Mouse (Mus musculus) C2C12 (cell line): ENCODE results near the gene Arpp19. TPM values are rescaled to one million over a fixed set of nuclear protein-coding genes. Genes with fewer than 3 reads are reported as not detected.

ENCODE experiments used
- H3K27me3 ChIP-seq: one replicate; pipeline ENCODE4 v1.6.1; 2011; ENCODE audit not compliant: control insufficient read depth, insufficient read depth, insufficient read length
- H3K36me3 ChIP-seq: one replicate; pipeline ENCODE4 v1.6.1; 2011; ENCODE audit not compliant: control insufficient read depth, insufficient read depth
- H3K4me3 ChIP-seq: one replicate; pipeline ENCODE4 v1.5.1; 2011; ENCODE audit warnings: mild to moderate bottlenecking, control low read depth; ENCODE audit not compliant: poor library complexity, insufficient read depth, severe bottlenecking
- H3K79me2 ChIP-seq: one replicate; pipeline ENCODE4 v1.6.1; 2011; ENCODE audit not compliant: control insufficient read depth, insufficient read depth
- H3K79me3 ChIP-seq: one replicate; pipeline ENCODE4 v1.6.1; 2011; ENCODE audit warnings: low read depth, control low read depth
- H3ac ChIP-seq: one replicate; pipeline ENCODE3; 2011; ENCODE audit warnings: low read depth; ENCODE audit not compliant: control insufficient read depth, insufficient read length
- CEBPB ChIP-seq: IDR thresholded peaks from one replicate; pipeline ENCODE4 v1.6.1; 2011; ENCODE audit warnings: low read depth, mild to moderate bottlenecking, control low read depth, moderate library complexity
- CTCF ChIP-seq: IDR thresholded peaks from one replicate; pipeline ENCODE4 v1.5.1; 2011; ENCODE audit not compliant: control insufficient read depth, insufficient read depth, insufficient read length
- FOSL1 ChIP-seq: IDR thresholded peaks from one replicate; pipeline ENCODE4 v1.8.0; 2011; ENCODE audit warnings: mild to moderate bottlenecking, low read length; ENCODE audit not compliant: poor library complexity, insufficient read depth, severe bottlenecking
- MAX ChIP-seq: IDR thresholded peaks from one replicate; pipeline ENCODE4 v1.6.1; 2011; ENCODE audit warnings: mild to moderate bottlenecking, control low read depth
- MYOD1 ChIP-seq: IDR thresholded peaks from one replicate; pipeline ENCODE4 v1.6.1; 2011; ENCODE audit warnings: low read depth; ENCODE audit not compliant: control insufficient read depth, insufficient read length
- MYOG ChIP-seq: IDR thresholded peaks from one replicate; pipeline ENCODE4 v1.6.1; 2011; ENCODE audit not compliant: control insufficient read depth, insufficient read length; ENCODE audit errors: extremely low read depth
- USF1 ChIP-seq: IDR thresholded peaks from one replicate; pipeline ENCODE4 v1.6.1; 2011; ENCODE audit warnings: low read depth, mild to moderate bottlenecking, control low read depth, moderate library complexity
- polyA plus RNA-seq: library from polyadenylated mRNA; unstranded; fragments of >200 nt; fragmentation: generic; extraction: Trizol; gene quantifications from one replicate; pipeline ENCODE4 v1.2.1, GENCODE M21; 2012; ENCODE audit warnings: missing spikeins

The Arpp19 gene
- polyA plus RNA-seq, 1 experiment = 232 TPM

- no peaks in the 10 kb centered on the region for H3K36me3 ChIP-seq
- no peak overlapping the region for H3K4me3 ChIP-seq
- H3K27me3 ChIP-seq = no peaks in the 10 kb centered on the region
These were observed 61.5 kb downstream of the Arpp19 start for GRCm38 (mm10) chr9:75098937-75099336.

GRCm38 (mm10) chr9:75100157-75100781 is 62.9 kb downstream of the Arpp19 start:
- Histone ChIP-seq H3ac (no peak overlapping the region), H3K79me3 (peaks cover 37% of the 10 kb centered on the region), H3K4me3 (no peak overlapping the region), H3K27me3 (no peaks in the 10 kb centered on the region), H3K79me2 (peaks cover 84% of the 10 kb centered on the region), H3K36me3 (no peaks in the 10 kb centered on the region)
- no peak for TF ChIP-seq FOSL1
- TF ChIP-seq MYOD1 = no peak
- TF ChIP-seq MYOG = no peak
- no peak for TF ChIP-seq MAX
- TF ChIP-seq CTCF = no peak
- no peak for TF ChIP-seq CEBPB
- no peak for TF ChIP-seq USF1

More at GRCm38 (mm10) chr9:75098937-75099336, 61.5 kb downstream of the Arpp19 start:
- Histone ChIP-seq H3K79me3 (peaks cover 40% of the 10 kb centered on the region), H3ac (no peak overlapping the region), H3K79me2 (peaks cover 83% of the 10 kb centered on the region)
- no peak for TF ChIP-seq CTCF
- no peak for TF ChIP-seq FOSL1
- TF ChIP-seq MYOG = no peak

GRCm38 (mm10) chr9:75102131-75102530 is 64.7 kb downstream of the Arpp19 start:
- Histone ChIP-seq H3ac (no peak overlapping the region), H3K79me3 (peaks cover 34% of the 10 kb centered on the region), H3K27me3 (no peaks in the 10 kb centered on the region), H3K4me3 (no peak overlapping the region), H3K79me2 (peaks cover 86% of the 10 kb centered on the region), H3K36me3 (no peaks in the 10 kb centered on the region)
- TF ChIP-seq MYOD1 = no peak
- no peak for TF ChIP-seq MYOG
- TF ChIP-seq USF1 = no peak
- no peak for TF ChIP-seq CTCF
- TF ChIP-seq FOSL1 = no peak

Other genes starting within 250 kb of the Arpp19 start
- 0.01 TPM for gene Onecut1, start 175.7 kb upstream of the Arpp19 start, polyA plus RNA-seq
- gene Fam214a, start 84.7 kb upstream of the Arpp19 start, polyA plus RNA-seq = 1.1 TPM
- 30.2 TPM for gene Myo5a, start 33.4 kb downstream of the Arpp19 start, polyA plus RNA-seq
- gene Myo5c, start 194.4 kb downstream of the Arpp19 start, polyA plus RNA-seq = 0.01 TPM